Mouse (Mus musculus) cortical plate, adult 2 months (tissue): ENCODE data around the gene Ifi27.

ENCODE experiments used
- CTCF ChIP-seq: fragments of 200-500 bp; IDR thresholded peaks from 2 replicates; pipeline ENCODE4 v1.5.1; 2011; ENCODE audit warnings: mild to moderate bottlenecking, control low read depth, low read length; ENCODE audit not compliant: insufficient read depth; ENCODE audit errors: extremely low read depth
- POLR2A ChIP-seq: fragments of 200-500 bp; IDR thresholded peaks from 2 replicates; pipeline ENCODE4 v1.6.1; 2011; ENCODE audit warnings: mild to moderate bottlenecking, low read length, control low read depth; ENCODE audit not compliant: insufficient read depth; ENCODE audit errors: extremely low read depth

DNA sequence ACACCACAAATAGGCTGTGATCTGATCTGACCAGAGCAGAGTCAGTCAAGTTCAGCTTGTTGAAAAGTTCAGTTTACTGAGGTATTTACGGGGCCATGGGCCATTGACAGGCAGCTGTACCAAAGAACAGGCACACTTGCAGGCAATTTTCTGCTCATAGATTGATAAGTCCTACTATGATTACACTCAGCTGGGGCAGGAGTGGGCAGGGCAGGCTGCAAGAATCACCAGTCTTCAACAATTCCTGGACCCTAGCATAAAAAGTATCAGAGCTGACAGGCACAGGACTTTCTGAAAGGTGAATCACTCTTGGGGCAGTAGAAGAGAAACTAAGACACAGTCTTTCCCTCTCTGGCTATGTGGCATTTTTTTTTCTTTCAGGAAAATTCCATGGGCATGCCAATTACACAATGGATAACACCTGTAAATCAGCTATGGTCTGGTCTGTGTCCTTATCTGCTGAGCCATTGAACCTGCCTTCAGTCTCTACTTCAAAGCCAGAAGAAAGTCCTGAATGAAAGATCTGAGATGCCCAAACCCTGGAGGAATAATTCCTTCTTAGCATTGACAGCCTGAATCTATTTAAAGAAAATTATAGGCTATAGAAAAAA lies 42.9 kb downstream of the Ifi27 start:
- TF ChIP-seq CTCF (no peak), POLR2A (no peak)
